Mouse (Mus musculus): ENCODE results near the gene St6galnac3.

St6galnac3 gene

DNA sequence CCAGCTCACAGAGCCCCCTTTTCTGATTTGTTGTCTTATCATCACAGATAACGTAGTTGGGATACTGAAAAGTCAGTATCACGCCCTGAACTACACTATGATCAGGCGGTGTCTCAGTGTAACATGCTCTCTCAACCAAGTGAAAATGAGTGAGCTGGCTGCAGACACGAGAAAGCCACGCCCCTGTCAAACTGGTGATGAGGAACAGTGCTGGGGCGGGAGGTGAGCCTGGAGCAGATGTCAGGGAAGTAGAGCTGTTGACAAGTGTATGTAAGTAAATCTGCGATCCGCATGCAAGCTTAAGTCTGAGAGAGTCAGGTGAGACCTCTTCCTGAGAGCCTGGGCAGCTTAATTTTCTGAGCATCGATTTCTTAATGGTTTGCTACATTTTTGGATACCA is 563.3 kb downstream of the St6galnac3 start:
- DNase-seq (ENCODE audit: low read depth, low spot score) = no peak

- no peak for DNase-seq (ENCODE audit: low read depth, low spot score)
Observed at GRCm38 (mm10) chr3:153160683-153161082, 564.3 kb downstream of the St6galnac3 start.

DNA sequence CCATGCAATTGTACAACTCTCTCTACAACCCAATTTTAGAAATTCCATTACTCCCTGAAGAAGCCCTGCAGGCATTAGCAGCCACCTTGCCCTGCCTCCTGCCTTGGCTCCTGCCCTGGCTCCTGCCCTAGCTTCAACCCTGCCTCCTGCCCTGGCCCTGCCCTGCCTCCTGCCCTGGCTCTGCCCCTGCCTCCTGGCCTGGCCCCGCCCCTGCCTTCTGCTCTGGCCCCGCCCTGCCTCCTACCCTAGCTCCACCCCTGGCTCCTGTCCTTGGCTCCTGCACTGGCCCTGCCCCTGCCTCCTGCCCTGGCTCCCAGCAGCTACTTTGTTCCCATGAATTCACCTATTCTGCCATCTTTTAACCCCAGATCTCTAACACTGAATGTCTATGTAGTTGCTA is 576.1 kb downstream of the St6galnac3 start:
- peak; percentile 18 for DNase-seq (ENCODE audit: low read depth, low spot score)

Measured in CD4-positive, CD25-positive, alpha-beta regulatory T cell, adult 2 months (primary cell).